Mouse (Mus musculus): Measurements from ENCODE around the gene Il16. TPM values are rescaled to one million over a fixed set of nuclear protein-coding genes. Genes with fewer than 3 reads are reported as not detected.

Il16 gene
- polyA plus RNA-seq, 1 experiment: 0.11 TPM

- Histone ChIP-seq H3K4me3 (no peak overlapping the region), H3K79me2 (ENCODE audit: control insufficient read depth, insufficient read depth) (no peaks in the 10 kb centered on the region), H3K36me3 (ENCODE audit: control insufficient read depth, insufficient read depth) (no peaks in the 10 kb centered on the region), H3K27me3 (ENCODE audit: control insufficient read depth, insufficient read depth, insufficient read length) (no peaks in the 10 kb centered on the region), H3K4me2 (ENCODE audit: low read depth) (no peak overlapping the region), H3ac (ENCODE audit: control insufficient read depth, insufficient read length) (no peak overlapping the region)
- no peak for TF ChIP-seq TCF3 (IDR thresholded peaks at IDR 0.05; ENCODE audit: insufficient read length, low read depth)
- no peak for TF ChIP-seq POLR2A (IDR thresholded peaks at IDR 0.05; ENCODE audit: insufficient read length, low read depth)
- no peak for TF ChIP-seq TCF12 (IDR thresholded peaks at IDR 0.05; ENCODE audit: insufficient read depth, poor library complexity, severe bottlenecking)
- no peak for TF ChIP-seq CEBPB (IDR thresholded peaks at IDR 0.05; ENCODE audit: insufficient read depth, poor library complexity, severe bottlenecking)
- no peak for TF ChIP-seq SRF (IDR thresholded peaks at IDR 0.05; ENCODE audit: control insufficient read depth, insufficient read length, low read depth)
- TF ChIP-seq MYOD1 (IDR thresholded peaks at IDR 0.05; ENCODE audit: control insufficient read depth in 1 of 3, insufficient read length in 2 of 3, low read depth in 2 of 3): no peak
- TF ChIP-seq MAX (IDR thresholded peaks at IDR 0.05; ENCODE audit: low read depth): no peak
- TF ChIP-seq USF1 (IDR thresholded peaks at IDR 0.05; ENCODE audit: low read depth): no peak
- TF ChIP-seq MYOG (IDR thresholded peaks at IDR 0.05; ENCODE audit: control insufficient read depth in 1 of 3, insufficient read depth in 1 of 3, insufficient read length in 2 of 3, low read depth in 2 of 3): no peak
- no peak for TF ChIP-seq POLR2AphosphoS2 (IDR thresholded peaks at IDR 0.05; ENCODE audit: insufficient read length, low read depth)
- TF ChIP-seq REST (IDR thresholded peaks at IDR 0.05; ENCODE audit: insufficient read depth, insufficient read length): no peak
- TF ChIP-seq E2F4 (IDR thresholded peaks at IDR 0.05; ENCODE audit: insufficient read depth): no peak
Measured at GRCm38 (mm10) chr7:83780026-83780425, 34.5 kb upstream of the Il16 start.

- H3K4me3 ChIP-seq: no peak overlapping the region
- H3K4me2 ChIP-seq (ENCODE audit: low read depth): no peak overlapping the region
- no peaks in the 10 kb centered on the region for H3K27me3 ChIP-seq (ENCODE audit: control insufficient read depth, insufficient read depth, insufficient read length)
- H3K36me3 ChIP-seq (ENCODE audit: control insufficient read depth, insufficient read depth): no peaks in the 10 kb centered on the region
- H3ac ChIP-seq (ENCODE audit: control insufficient read depth, insufficient read length): no peak overlapping the region
- no peaks in the 10 kb centered on the region for H3K79me2 ChIP-seq (ENCODE audit: control insufficient read depth, insufficient read depth)
- no peak for TF ChIP-seq MAX (IDR thresholded peaks at IDR 0.05; ENCODE audit: low read depth)
- TF ChIP-seq E2F4 (IDR thresholded peaks at IDR 0.05; ENCODE audit: insufficient read depth): no peak
- TF ChIP-seq TCF12 (IDR thresholded peaks at IDR 0.05; ENCODE audit: insufficient read depth, poor library complexity, severe bottlenecking): no peak
- TF ChIP-seq REST (IDR thresholded peaks at IDR 0.05; ENCODE audit: insufficient read depth, insufficient read length): no peak
- TF ChIP-seq SRF (IDR thresholded peaks at IDR 0.05; ENCODE audit: control insufficient read depth, insufficient read length, low read depth): no peak
- TF ChIP-seq MYOG (IDR thresholded peaks at IDR 0.05; ENCODE audit: control insufficient read depth in 1 of 3, insufficient read depth in 1 of 3, insufficient read length in 2 of 3, low read depth in 2 of 3): no peak
- no peak for TF ChIP-seq POLR2AphosphoS2 (IDR thresholded peaks at IDR 0.05; ENCODE audit: insufficient read length, low read depth)
- TF ChIP-seq POLR2A (IDR thresholded peaks at IDR 0.05; ENCODE audit: insufficient read length, low read depth): no peak
- no peak for TF ChIP-seq MYOD1 (IDR thresholded peaks at IDR 0.05; ENCODE audit: control insufficient read depth in 1 of 3, insufficient read length in 2 of 3, low read depth in 2 of 3)
- no peak for TF ChIP-seq CEBPB (IDR thresholded peaks at IDR 0.05; ENCODE audit: insufficient read depth, poor library complexity, severe bottlenecking)
- TF ChIP-seq TCF3 (IDR thresholded peaks at IDR 0.05; ENCODE audit: insufficient read length, low read depth): no peak
- TF ChIP-seq USF1 (IDR thresholded peaks at IDR 0.05; ENCODE audit: low read depth): no peak
Measured at GRCm38 (mm10) chr7:83779028-83779427, 33.5 kb upstream of the Il16 start.

- TF ChIP-seq POLR2AphosphoS2 (IDR thresholded peaks at IDR 0.05; ENCODE audit: insufficient read length, low read depth) (no peak), SRF (IDR thresholded peaks at IDR 0.05; ENCODE audit: control insufficient read depth, insufficient read length, low read depth) (no peak), USF1 (IDR thresholded peaks at IDR 0.05; ENCODE audit: low read depth) (no peak), CEBPB (IDR thresholded peaks at IDR 0.05; ENCODE audit: insufficient read depth, poor library complexity, severe bottlenecking) (no peak), REST (IDR thresholded peaks at IDR 0.05; ENCODE audit: insufficient read depth, insufficient read length) (no peak), MAX (IDR thresholded peaks at IDR 0.05; ENCODE audit: low read depth) (no peak), E2F4 (IDR thresholded peaks at IDR 0.05; ENCODE audit: insufficient read depth) (no peak), MYOG (IDR thresholded peaks at IDR 0.05; ENCODE audit: control insufficient read depth in 1 of 3, insufficient read depth in 1 of 3, insufficient read length in 2 of 3, low read depth in 2 of 3) (no peak), MYOD1 (IDR thresholded peaks at IDR 0.05; ENCODE audit: control insufficient read depth in 1 of 3, insufficient read length in 2 of 3, low read depth in 2 of 3) (no peak), POLR2A (IDR thresholded peaks at IDR 0.05; ENCODE audit: insufficient read length, low read depth) (no peak), TCF3 (IDR thresholded peaks at IDR 0.05; ENCODE audit: insufficient read length, low read depth) (no peak), TCF12 (IDR thresholded peaks at IDR 0.05; ENCODE audit: insufficient read depth, poor library complexity, severe bottlenecking) (no peak)
- H3ac ChIP-seq (ENCODE audit: control insufficient read depth, insufficient read length): no peak overlapping the region
Measured at GRCm38 (mm10) chr7:83778516-83778915, 33.0 kb upstream of the Il16 start.

GRCm38 (mm10) chr7:83774721-83775120 lies 29.2 kb upstream of the Il16 start:
- Histone ChIP-seq H3K36me3 (ENCODE audit: control insufficient read depth, insufficient read depth) (no peaks in the 10 kb centered on the region), H3K79me2 (ENCODE audit: control insufficient read depth, insufficient read depth) (no peaks in the 10 kb centered on the region), H3K4me2 (ENCODE audit: low read depth) (no peak overlapping the region), H3ac (ENCODE audit: control insufficient read depth, insufficient read length) (no peak overlapping the region), H3K4me3 (no peak overlapping the region), H3K27me3 (ENCODE audit: control insufficient read depth, insufficient read depth, insufficient read length) (no peaks in the 10 kb centered on the region)
- TF ChIP-seq MAX (IDR thresholded peaks at IDR 0.05; ENCODE audit: low read depth) (no peak), CEBPB (IDR thresholded peaks at IDR 0.05; ENCODE audit: insufficient read depth, poor library complexity, severe bottlenecking) (no peak), POLR2AphosphoS2 (IDR thresholded peaks at IDR 0.05; ENCODE audit: insufficient read length, low read depth) (no peak), SRF (IDR thresholded peaks at IDR 0.05; ENCODE audit: control insufficient read depth, insufficient read length, low read depth) (no peak), MYOG (IDR thresholded peaks at IDR 0.05; ENCODE audit: control insufficient read depth in 1 of 3, insufficient read depth in 1 of 3, insufficient read length in 2 of 3, low read depth in 2 of 3) (no peak), MYOD1 (IDR thresholded peaks at IDR 0.05; ENCODE audit: control insufficient read depth in 1 of 3, insufficient read length in 2 of 3, low read depth in 2 of 3) (no peak), POLR2A (IDR thresholded peaks at IDR 0.05; ENCODE audit: insufficient read length, low read depth) (no peak), TCF12 (IDR thresholded peaks at IDR 0.05; ENCODE audit: insufficient read depth, poor library complexity, severe bottlenecking) (no peak), TCF3 (IDR thresholded peaks at IDR 0.05; ENCODE audit: insufficient read length, low read depth) (no peak), USF1 (IDR thresholded peaks at IDR 0.05; ENCODE audit: low read depth) (no peak), E2F4 (IDR thresholded peaks at IDR 0.05; ENCODE audit: insufficient read depth) (no peak), REST (IDR thresholded peaks at IDR 0.05; ENCODE audit: insufficient read depth, insufficient read length) (no peak)

More at GRCm38 (mm10) chr7:83778516-83778915, 33.0 kb upstream of the Il16 start:
- H3K27me3 ChIP-seq (ENCODE audit: control insufficient read depth, insufficient read depth, insufficient read length): no peaks in the 10 kb centered on the region
- H3K4me2 ChIP-seq (ENCODE audit: low read depth): no peak overlapping the region
- H3K4me3 ChIP-seq: no peak overlapping the region
- H3K36me3 ChIP-seq (ENCODE audit: control insufficient read depth, insufficient read depth): no peaks in the 10 kb centered on the region
- no peaks in the 10 kb centered on the region for H3K79me2 ChIP-seq (ENCODE audit: control insufficient read depth, insufficient read depth)

Data from myocyte (in vitro differentiated cells).